Mouse (Mus musculus): Measurements from ENCODE around the gene Fam78b. TPM values are rescaled to one million over a fixed set of nuclear protein-coding genes. Genes with fewer than 3 reads are reported as not detected.

The Fam78b gene
- polyA plus RNA-seq, 1 experiment from 2014 or later, result 0.72 TPM

GRCm38 (mm10) chr1:167065541-167065940 is 64.3 kb downstream of the Fam78b start:
- no peak overlapping the region for H3K4me3 ChIP-seq (ENCODE audit: low read depth, low read length)
- no peak overlapping the region for H3K27ac ChIP-seq (ENCODE audit: low read depth, low read length)
- H3K36me3 ChIP-seq (ENCODE audit: control insufficient read depth, insufficient read depth), result no peaks in the 10 kb centered on the region
- no peak for ATAC-seq
- no peak overlapping the region for H3K4me2 ChIP-seq (replicated peaks; ENCODE audit: low read depth)
- H3K9ac ChIP-seq (ENCODE audit: low read depth, low read length), result no peak overlapping the region
- no peak for TF ChIP-seq CTCF (IDR thresholded peaks at IDR 0.05; ENCODE audit: low read depth)
- H3K4me1 ChIP-seq (replicated peaks; ENCODE audit: control insufficient read depth, insufficient read depth, low read length), result no peaks in the 10 kb centered on the region
- H3K9me3 ChIP-seq (ENCODE audit: control insufficient read depth), result no peaks in the 10 kb centered on the region
- 41% methylated on average over 4 of the region's 4 CpGs for WGBS
- no peaks in the 10 kb centered on the region for H3K27me3 ChIP-seq (replicated peaks; ENCODE audit: control insufficient read depth, insufficient read depth, low read length)

DNA sequence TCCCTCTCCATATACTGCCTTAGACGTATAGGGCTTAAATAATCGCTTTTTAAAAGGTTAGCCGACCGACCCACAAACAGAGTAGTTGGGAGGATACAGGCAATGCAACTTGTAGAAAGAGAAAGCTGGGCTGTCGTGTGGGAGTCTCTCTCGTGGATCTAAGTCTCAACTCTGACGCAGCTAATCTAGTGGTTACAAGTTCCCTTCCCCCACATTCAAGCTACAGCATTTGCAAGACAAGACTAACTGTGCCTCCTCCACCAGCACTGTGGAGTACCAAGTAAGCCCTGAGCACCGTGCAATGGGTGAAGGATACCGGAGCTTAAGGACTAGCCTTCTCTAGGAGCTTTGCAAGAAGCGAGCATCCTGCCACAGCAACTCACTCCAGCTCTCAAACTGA is 64.8 kb downstream of the Fam78b start:
- no peak for TF ChIP-seq CTCF (IDR thresholded peaks at IDR 0.05; ENCODE audit: low read depth)
- no peaks in the 10 kb centered on the region for H3K4me1 ChIP-seq (replicated peaks; ENCODE audit: control insufficient read depth, insufficient read depth, low read length)
- no peaks in the 10 kb centered on the region for H3K36me3 ChIP-seq (ENCODE audit: control insufficient read depth, insufficient read depth)
- no peaks in the 10 kb centered on the region for H3K27me3 ChIP-seq (replicated peaks; ENCODE audit: control insufficient read depth, insufficient read depth, low read length)
- WGBS, result 68% methylated on average over 10 of the region's 10 CpGs
- H3K27ac ChIP-seq (ENCODE audit: low read depth, low read length), result no peak overlapping the region
- no peak overlapping the region for H3K4me3 ChIP-seq (ENCODE audit: low read depth, low read length)
- ATAC-seq, result no peak
- no peaks in the 10 kb centered on the region for H3K9me3 ChIP-seq (ENCODE audit: control insufficient read depth)
- H3K4me2 ChIP-seq (replicated peaks; ENCODE audit: low read depth), result no peak overlapping the region
- H3K9ac ChIP-seq (ENCODE audit: low read depth, low read length), result no peak overlapping the region

DNA sequence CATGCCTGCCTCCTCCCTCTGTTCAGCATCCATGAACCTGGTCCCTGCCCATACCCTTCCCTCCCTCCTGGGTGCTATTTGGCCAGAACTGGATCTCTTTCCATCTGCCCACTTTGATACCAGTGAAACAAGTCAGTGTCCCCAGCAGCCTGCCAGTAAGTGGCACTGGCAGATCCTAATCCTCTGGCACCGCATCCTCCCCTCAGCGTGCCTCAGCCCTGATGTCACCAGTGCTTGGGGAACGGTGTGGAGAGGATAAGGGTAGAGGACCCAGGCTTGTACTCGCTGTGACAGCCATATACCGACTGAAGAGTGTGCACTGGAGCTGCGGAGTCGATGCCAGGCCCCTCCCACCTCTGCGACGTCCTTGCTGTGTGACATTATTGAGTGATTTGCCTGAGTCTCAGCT is 65.7 kb downstream of the Fam78b start:
- no peak overlapping the region for H3K27ac ChIP-seq (ENCODE audit: low read depth, low read length)
- H3K4me2 ChIP-seq (replicated peaks; ENCODE audit: low read depth), result no peak overlapping the region
- H3K27me3 ChIP-seq (replicated peaks; ENCODE audit: control insufficient read depth, insufficient read depth, low read length), result no peaks in the 10 kb centered on the region
- no peaks in the 10 kb centered on the region for H3K4me1 ChIP-seq (replicated peaks; ENCODE audit: control insufficient read depth, insufficient read depth, low read length)
- TF ChIP-seq CTCF (IDR thresholded peaks at IDR 0.05; ENCODE audit: low read depth), result no peak
- H3K9ac ChIP-seq (ENCODE audit: low read depth, low read length), result no peak overlapping the region
- no peak overlapping the region for H3K4me3 ChIP-seq (ENCODE audit: low read depth, low read length)
- no peak for ATAC-seq
- no peaks in the 10 kb centered on the region for H3K36me3 ChIP-seq (ENCODE audit: control insufficient read depth, insufficient read depth)
- WGBS, result 71% methylated on average over 9 of the region's 9 CpGs
- no peaks in the 10 kb centered on the region for H3K9me3 ChIP-seq (ENCODE audit: control insufficient read depth)

- H3K9ac ChIP-seq (ENCODE audit: low read depth, low read length), result no peak overlapping the region
- H3K4me1 ChIP-seq (replicated peaks; ENCODE audit: control insufficient read depth, insufficient read depth, low read length), result no peaks in the 10 kb centered on the region
- H3K4me3 ChIP-seq (ENCODE audit: low read depth, low read length), result no peak overlapping the region
- no peaks in the 10 kb centered on the region for H3K36me3 ChIP-seq (ENCODE audit: control insufficient read depth, insufficient read depth)
- no peak overlapping the region for H3K4me2 ChIP-seq (replicated peaks; ENCODE audit: low read depth)
- ATAC-seq, result no peak
- no peaks in the 10 kb centered on the region for H3K27me3 ChIP-seq (replicated peaks; ENCODE audit: control insufficient read depth, insufficient read depth, low read length)
- H3K9me3 ChIP-seq (ENCODE audit: control insufficient read depth), result no peaks in the 10 kb centered on the region
- no peak for TF ChIP-seq CTCF (IDR thresholded peaks at IDR 0.05; ENCODE audit: low read depth)
- 62% methylated on average over 9 of the region's 9 CpGs for WGBS
- H3K27ac ChIP-seq (ENCODE audit: low read depth, low read length), result no peak overlapping the region
These were observed 68.5 kb downstream of the Fam78b start for GRCm38 (mm10) chr1:167069741-167070140.

DNA sequence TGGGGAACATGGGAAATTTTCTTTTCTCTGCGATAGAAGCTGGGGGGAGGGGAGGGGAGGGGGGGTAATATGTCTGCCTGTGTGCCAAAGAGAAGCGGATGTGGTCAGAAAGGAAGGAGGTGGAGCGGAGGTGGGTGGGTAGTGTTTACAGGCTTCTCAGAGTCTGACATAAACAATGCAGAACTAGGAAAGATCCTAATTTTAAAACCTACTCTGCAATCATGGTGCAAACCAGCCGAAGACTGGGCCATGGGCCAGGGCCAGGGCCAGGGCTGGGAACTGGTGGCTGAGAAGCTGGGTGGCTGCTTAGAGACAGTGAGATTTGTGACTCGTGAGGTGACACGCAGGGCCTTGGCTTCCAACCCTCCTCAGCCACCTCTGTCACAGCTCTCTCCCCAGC is 69.1 kb downstream of the Fam78b start:
- ATAC-seq, result no peak
- 58% methylated on average over 6 of the region's 6 CpGs for WGBS
- no peak overlapping the region for H3K9ac ChIP-seq (ENCODE audit: low read depth, low read length)
- no peak overlapping the region for H3K4me3 ChIP-seq (ENCODE audit: low read depth, low read length)
- no peak overlapping the region for H3K27ac ChIP-seq (ENCODE audit: low read depth, low read length)
- no peaks in the 10 kb centered on the region for H3K36me3 ChIP-seq (ENCODE audit: control insufficient read depth, insufficient read depth)
- no peaks in the 10 kb centered on the region for H3K9me3 ChIP-seq (ENCODE audit: control insufficient read depth)
- H3K4me1 ChIP-seq (replicated peaks; ENCODE audit: control insufficient read depth, insufficient read depth, low read length), result no peaks in the 10 kb centered on the region
- TF ChIP-seq CTCF (IDR thresholded peaks at IDR 0.05; ENCODE audit: low read depth), result no peak
- no peak overlapping the region for H3K4me2 ChIP-seq (replicated peaks; ENCODE audit: low read depth)
- no peaks in the 10 kb centered on the region for H3K27me3 ChIP-seq (replicated peaks; ENCODE audit: control insufficient read depth, insufficient read depth, low read length)

- Histone ChIP-seq H3K36me3 (ENCODE audit: control insufficient read depth, insufficient read depth) (no peaks in the 10 kb centered on the region), H3K4me3 (ENCODE audit: low read depth, low read length) (no peak overlapping the region), H3K4me2 (replicated peaks; ENCODE audit: low read depth) (no peak overlapping the region), H3K9ac (ENCODE audit: low read depth, low read length) (no peak overlapping the region), H3K27me3 (replicated peaks; ENCODE audit: control insufficient read depth, insufficient read depth, low read length) (no peaks in the 10 kb centered on the region), H3K9me3 (ENCODE audit: control insufficient read depth) (no peaks in the 10 kb centered on the region), H3K4me1 (replicated peaks; ENCODE audit: control insufficient read depth, insufficient read depth, low read length) (no peaks in the 10 kb centered on the region), H3K27ac (ENCODE audit: low read depth, low read length) (no peak overlapping the region)
- WGBS, result 81% methylated on average over 8 of the region's 8 CpGs
- no peak for ATAC-seq
- TF ChIP-seq CTCF (IDR thresholded peaks at IDR 0.05; ENCODE audit: low read depth), result no peak
These were observed 74.5 kb downstream of the Fam78b start for GRCm38 (mm10) chr1:167075726-167076125.

- Histone ChIP-seq H3K27ac (ENCODE audit: low read depth, low read length) (no peak overlapping the region), H3K9me3 (ENCODE audit: control insufficient read depth) (no peaks in the 10 kb centered on the region), H3K27me3 (replicated peaks; ENCODE audit: control insufficient read depth, insufficient read depth, low read length) (no peaks in the 10 kb centered on the region), H3K4me1 (replicated peaks; ENCODE audit: control insufficient read depth, insufficient read depth, low read length) (no peaks in the 10 kb centered on the region), H3K4me3 (ENCODE audit: low read depth, low read length) (no peak overlapping the region), H3K4me2 (replicated peaks; ENCODE audit: low read depth) (no peak overlapping the region), H3K36me3 (ENCODE audit: control insufficient read depth, insufficient read depth) (no peaks in the 10 kb centered on the region), H3K9ac (ENCODE audit: low read depth, low read length) (no peak overlapping the region)
- WGBS, result 27% methylated on average over 5 of the region's 5 CpGs
- TF ChIP-seq CTCF (IDR thresholded peaks at IDR 0.05; ENCODE audit: low read depth), result no peak
- no peak for ATAC-seq
These were observed 78.3 kb downstream of the Fam78b start for GRCm38 (mm10) chr1:167079476-167079875.

Data from intestine, postnatal 0 days (tissue).